Mouse (Mus musculus) heart, embryonic 10.5 days (tissue): ENCODE measurements around the gene Matn4. TPM values are rescaled to one million over a fixed set of nuclear protein-coding genes. Genes with fewer than 3 reads are reported as not detected.
A peak's percentile ranks its signal among the peaks of the same experiment; 100 is the strongest.

ENCODE experiments used
- DNase-seq: peaks from one replicate; pipeline ENCODE4 v3.0.0-alpha.2; 2017; ENCODE audit warnings: low spot score
- H3K27ac ChIP-seq: fragments of 300-500 bp; sonication (generic); 2 replicates; pipeline ENCODE4 v1.5.1; 2016; ENCODE audit warnings: mild to moderate bottlenecking
- H3K27me3 ChIP-seq: fragments of 300-500 bp; sonication (generic); 2 replicates; pipeline ENCODE4 v1.6.1; 2016; ENCODE audit warnings: mild to moderate bottlenecking; ENCODE audit not compliant: poor library complexity, insufficient read depth, severe bottlenecking
- H3K36me3 ChIP-seq: fragments of 300-500 bp; sonication (generic); 2 replicates; pipeline ENCODE4 v1.6.1; 2016; ENCODE audit warnings: mild to moderate bottlenecking, moderate library complexity
- H3K4me1 ChIP-seq: fragments of 300-500 bp; sonication (generic); 2 replicates; pipeline ENCODE4 v1.6.1; 2016; ENCODE audit warnings: mild to moderate bottlenecking
- H3K4me3 ChIP-seq: fragments of 300-500 bp; sonication (generic); 2 replicates; pipeline ENCODE4 v1.5.1; 2016; ENCODE audit warnings: mild to moderate bottlenecking, moderate library complexity
- H3K9me3 ChIP-seq: fragments of 300-500 bp; sonication (generic); 2 replicates; pipeline ENCODE4 v1.6.1; 2016; ENCODE audit warnings: mild to moderate bottlenecking, moderate library complexity
- WGBS: fragments of 180-500 bp; shearing (Covaris S2); methylation state at CpG from one replicate; pipeline ENCODE4 v1.1.7; 2016; 5-methylcytosine and 5-hydroxymethylcytosine counted together
- polyA plus RNA-seq: library from polyadenylated mRNA; unstranded; fragments of >200 nt; fragmentation: Nextera tagmentation; extraction: Ambion mirVana; gene quantifications from 2 replicates; pipeline ENCODE4 v1.2.1, GENCODE M21; 2016

The Matn4 gene
- polyA plus RNA-seq, 1 experiment from 2014 or later, result 1.2 TPM

- Histone ChIP-seq H3K4me1 (peaks cover 48% of the 10 kb centered on the region), H3K4me3 (peak overlapping the region; percentile 71), H3K36me3 (no peaks in the 10 kb centered on the region), H3K27me3 (peaks cover 16% of the 10 kb centered on the region; the same call in 1 of the 2 replicates), H3K9me3 (no peaks in the 10 kb centered on the region), H3K27ac (peak overlapping the region; percentile 86)
- DNase-seq, result no peak
- WGBS, result 1% methylated on average over 29 of the region's 29 CpGs
Measured at GRCm38 (mm10) chr2:164442315-164443050, 37.5 kb upstream of the Matn4 start.

- H3K27me3 ChIP-seq, result peaks cover 16% of the 10 kb centered on the region; the same call in 1 of the 2 replicates
- H3K4me3 ChIP-seq, result peak overlapping the region; percentile 71
- no peaks in the 10 kb centered on the region for H3K9me3 ChIP-seq
- H3K4me1 ChIP-seq, result peaks cover 56% of the 10 kb centered on the region
- DNase-seq, result no peak
- H3K36me3 ChIP-seq, result no peaks in the 10 kb centered on the region
- H3K27ac ChIP-seq, result peak overlapping the region; percentile 86; the same call in 1 of the 2 replicates
- WGBS, result 33% methylated on average over 7 of the region's 7 CpGs
Measured at GRCm38 (mm10) chr2:164441731-164442130, 36.8 kb upstream of the Matn4 start.

DNA sequence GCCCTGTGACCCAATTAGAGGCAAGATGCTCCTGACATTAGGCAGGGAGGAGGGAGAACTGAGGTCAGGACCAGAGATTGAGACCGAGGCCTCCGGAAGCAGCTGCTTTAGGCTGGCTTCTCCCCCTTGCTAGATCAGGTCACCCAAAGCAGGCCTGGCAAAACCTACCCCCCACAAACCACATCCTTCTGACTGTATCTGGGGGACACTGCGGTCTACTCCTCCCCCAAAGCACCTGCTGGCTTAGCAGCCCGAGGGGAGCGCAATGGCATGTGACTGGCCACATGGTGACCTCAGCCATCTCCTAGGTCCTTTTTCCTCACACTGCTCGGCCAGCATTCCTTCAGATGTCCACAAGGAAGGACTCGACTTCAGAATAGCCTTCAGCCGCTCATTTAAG, 36.2 kb upstream of the Matn4 start:
- Histone ChIP-seq H3K4me1 (peaks cover 62% of the 10 kb centered on the region), H3K27me3 (peaks cover 16% of the 10 kb centered on the region; the same call in 1 of the 2 replicates), H3K4me3 (peak overlapping the region; percentile 71), H3K36me3 (no peaks in the 10 kb centered on the region), H3K27ac (0 out of 2 replicates have a peak overlapping the region, but pooled peaks have one; percentile 56), H3K9me3 (no peaks in the 10 kb centered on the region)
- no peak for DNase-seq
- 45% methylated on average over 8 of the region's 8 CpGs for WGBS

DNA sequence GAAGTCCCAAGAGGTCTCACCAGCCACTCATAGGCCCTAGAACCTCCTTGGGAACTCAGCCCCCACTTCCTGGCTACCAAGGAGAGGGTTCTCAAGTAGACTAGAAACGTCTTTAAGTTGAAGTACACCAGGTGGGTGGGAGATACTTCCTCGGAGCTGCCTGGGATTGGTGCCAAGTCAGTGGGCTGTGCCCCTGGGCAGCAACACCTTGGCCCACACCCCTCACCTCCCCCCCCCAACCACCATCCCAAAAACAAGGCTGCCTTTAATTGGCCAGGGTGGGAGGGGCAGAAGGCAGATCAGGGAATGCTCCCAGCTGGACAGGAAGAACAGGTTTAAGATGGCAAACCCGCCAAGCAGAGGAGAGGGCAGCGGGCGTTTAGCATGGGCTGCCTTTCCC, 35.4 kb upstream of the Matn4 start:
- peaks cover 16% of the 10 kb centered on the region; the same call in 1 of the 2 replicates for H3K27me3 ChIP-seq
- H3K4me1 ChIP-seq, result peaks cover 70% of the 10 kb centered on the region
- 0 out of 2 replicates have a peak overlapping the region, but pooled peaks have one; percentile 5 for H3K27ac ChIP-seq
- H3K9me3 ChIP-seq, result no peaks in the 10 kb centered on the region
- whole genome bisulfite sequencing, result 74% methylated on average over 5 of the region's 5 CpGs
- H3K36me3 ChIP-seq, result no peaks in the 10 kb centered on the region
- no peak for DNase-seq
- no peak overlapping the region for H3K4me3 ChIP-seq

GRCm38 (mm10) chr2:164439001-164439421, 34.1 kb upstream of the Matn4 start:
- H3K27me3 ChIP-seq, result peaks cover 16% of the 10 kb centered on the region; the same call in 1 of the 2 replicates
- 52% methylated on average over 3 of the region's 3 CpGs for WGBS

GRCm38 (mm10) chr2:164438257-164438656, 33.3 kb upstream of the Matn4 start:
- H3K4me3 ChIP-seq, result no peak overlapping the region
- DNase-seq, result no peak
- H3K9me3 ChIP-seq, result no peaks in the 10 kb centered on the region
- no peak overlapping the region for H3K27ac ChIP-seq
- H3K4me1 ChIP-seq, result peaks cover 82% of the 10 kb centered on the region
- peaks cover 16% of the 10 kb centered on the region; the same call in 1 of the 2 replicates for H3K27me3 ChIP-seq
- no peaks in the 10 kb centered on the region for H3K36me3 ChIP-seq
- WGBS, result 45% methylated on average over 8 of the region's 8 CpGs

More at GRCm38 (mm10) chr2:164439001-164439421, 34.1 kb upstream of the Matn4 start:
- Histone ChIP-seq H3K4me1 (peaks cover 77% of the 10 kb centered on the region), H3K9me3 (no peaks in the 10 kb centered on the region), H3K27ac (no peak overlapping the region), H3K36me3 (no peaks in the 10 kb centered on the region), H3K4me3 (no peak overlapping the region)
- DNase-seq, result no peak

GRCm38 (mm10) chr2:164437710-164438109, 32.8 kb upstream of the Matn4 start:
- H3K4me3 ChIP-seq, result no peak overlapping the region
- H3K4me1 ChIP-seq, result peaks cover 84% of the 10 kb centered on the region
- H3K9me3 ChIP-seq, result no peaks in the 10 kb centered on the region
- peaks cover 16% of the 10 kb centered on the region; the same call in 1 of the 2 replicates for H3K27me3 ChIP-seq
- no peaks in the 10 kb centered on the region for H3K36me3 ChIP-seq
- 68% methylated on average over 6 of the region's 6 CpGs for WGBS
- DNase-seq, result no peak
- no peak overlapping the region for H3K27ac ChIP-seq

DNA sequence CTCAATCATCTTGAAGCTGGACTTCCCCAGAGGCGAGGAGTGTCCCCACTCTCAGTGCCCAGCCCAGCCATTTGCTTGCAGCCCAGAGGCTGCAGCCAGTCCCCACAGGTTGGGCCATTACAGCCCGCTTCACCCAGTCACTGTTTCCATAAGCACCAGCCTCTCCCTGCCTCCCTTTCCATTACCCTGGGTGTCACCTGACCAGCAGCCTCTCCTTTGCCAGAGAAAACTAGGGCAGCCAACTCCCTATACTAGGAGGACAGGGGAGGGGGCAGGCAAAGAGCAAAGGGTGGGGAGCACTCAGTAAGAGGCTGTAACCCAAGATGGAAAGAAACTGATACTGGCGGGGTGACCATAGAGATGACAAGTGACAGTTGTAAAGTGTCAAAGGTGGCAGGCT, 32.0 kb upstream of the Matn4 start:
- peaks cover 85% of the 10 kb centered on the region for H3K4me1 ChIP-seq
- 34% methylated on average over 3 of the region's 3 CpGs for WGBS
- no peak for DNase-seq
- H3K27me3 ChIP-seq, result peaks cover 16% of the 10 kb centered on the region; the same call in 1 of the 2 replicates
- no peaks in the 10 kb centered on the region for H3K36me3 ChIP-seq
- H3K4me3 ChIP-seq, result no peak overlapping the region
- peak overlapping the region; percentile 77 for H3K27ac ChIP-seq
- H3K9me3 ChIP-seq, result no peaks in the 10 kb centered on the region

GRCm38 (mm10) chr2:164436215-164436913, 31.4 kb upstream of the Matn4 start:
- Histone ChIP-seq H3K9me3 (no peaks in the 10 kb centered on the region), H3K4me3 (no peak overlapping the region), H3K27ac (peak overlapping the region; percentile 77), H3K27me3 (peaks cover 12% of the 10 kb centered on the region; the same call in 1 of the 2 replicates), H3K36me3 (no peaks in the 10 kb centered on the region), H3K4me1 (peaks cover 85% of the 10 kb centered on the region)
- DNase-seq, result no peak
- 25% methylated on average over 8 of the region's 8 CpGs for WGBS

DNA sequence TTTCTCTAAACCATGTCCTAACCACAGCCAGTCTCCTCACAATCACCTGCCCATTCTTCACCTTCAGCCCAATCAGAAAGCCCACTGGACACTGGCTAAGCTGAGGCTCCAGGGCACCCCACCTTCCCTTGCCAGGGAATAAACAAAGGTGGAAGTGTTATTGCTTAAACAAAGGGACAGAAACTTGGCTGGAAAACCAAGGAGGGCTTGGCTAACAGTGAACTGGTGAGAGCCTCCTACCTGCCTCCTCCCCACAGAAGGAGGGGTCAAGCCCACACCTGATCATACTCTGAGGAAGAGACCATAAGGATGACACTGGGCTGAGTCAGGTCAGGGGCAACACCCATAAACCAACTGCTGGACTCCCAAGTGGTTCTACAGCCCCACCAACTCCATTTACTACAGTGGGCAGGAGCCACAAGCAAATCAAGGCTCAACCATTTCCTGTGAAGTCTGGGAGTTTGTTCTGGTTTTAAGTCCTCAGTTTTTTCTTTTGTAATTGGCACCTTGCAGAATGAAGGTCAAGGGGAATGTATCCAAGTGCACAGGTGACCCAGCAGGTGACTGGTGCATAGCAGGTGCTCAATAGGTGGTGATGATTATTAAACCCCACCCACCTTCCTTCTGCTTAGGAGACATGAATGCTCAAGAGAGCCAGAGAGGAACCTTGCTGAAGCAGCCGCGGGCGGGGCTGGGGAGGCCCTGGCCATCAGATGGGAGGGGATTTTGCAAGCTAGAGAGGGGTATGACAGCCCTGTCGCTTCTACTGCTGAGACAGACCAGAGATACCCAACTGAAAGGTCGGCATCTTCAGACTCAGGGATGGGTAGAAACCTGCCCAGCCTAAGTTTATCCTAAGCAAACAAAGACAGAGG, 30.5 kb upstream of the Matn4 start:
- Histone ChIP-seq H3K4me3 (no peak overlapping the region), H3K36me3 (no peaks in the 10 kb centered on the region), H3K9me3 (no peaks in the 10 kb centered on the region), H3K27me3 (0 out of 2 replicates have a peak, but pooled peaks cover 4% of the 10 kb centered on the region), H3K27ac (peak overlapping the region; percentile 64; the same call in 1 of the 2 replicates), H3K4me1 (peaks cover 89% of the 10 kb centered on the region)
- no peak for DNase-seq
- 25% methylated on average over 5 of the region's 5 CpGs for WGBS

GRCm38 (mm10) chr2:164434681-164435080, 29.7 kb upstream of the Matn4 start:
- no peaks in the 10 kb centered on the region for H3K36me3 ChIP-seq
- no peaks in the 10 kb centered on the region for H3K9me3 ChIP-seq
- peaks cover 4% of the 10 kb centered on the region; the same call in 1 of the 2 replicates for H3K27me3 ChIP-seq
- 76% methylated on average over 3 of the region's 3 CpGs for WGBS
- H3K4me3 ChIP-seq, result no peak overlapping the region
- peaks cover 88% of the 10 kb centered on the region for H3K4me1 ChIP-seq
- DNase-seq, result no peak
- no peak overlapping the region for H3K27ac ChIP-seq

- Histone ChIP-seq H3K36me3 (peaks cover 11% of the 10 kb centered on the region), H3K27ac (peak overlapping the region; percentile 77), H3K4me3 (0 out of 2 replicates have a peak overlapping the region, but pooled peaks have one; percentile 37), H3K4me1 (peaks cover 89% of the 10 kb centered on the region), H3K27me3 (peaks cover 15% of the 10 kb centered on the region), H3K9me3 (no peaks in the 10 kb centered on the region)
- DNase-seq, result no peak
- whole genome bisulfite sequencing, result 70% methylated on average over 9 of the region's 9 CpGs
Measured at GRCm38 (mm10) chr2:164433278-164433895, 28.4 kb upstream of the Matn4 start.
